Mouse (Mus musculus): Measurements from ENCODE around the gene Alpk1.

GRCm38 (mm10) chr3:127823886-127824863, 43.8 kb upstream of the Alpk1 start:
- TF ChIP-seq POLR2A (IDR thresholded peaks at IDR 0.05; ENCODE audit: low read depth, low read length) (no peak), CTCF (IDR thresholded peaks at IDR 0.05; ENCODE audit: extremely low read depth, insufficient read depth, insufficient read length, insufficient replicate concordance) (no peak)
